Mouse (Mus musculus): ENCODE data around the gene Zap70. TPM values are rescaled to one million over a fixed set of nuclear protein-coding genes. Genes with fewer than 3 reads are reported as not detected.

Zap70 gene
- polyA plus RNA-seq, 1 experiment from 2014 or later = 0.18 TPM

- WGBS = 71% methylated on average over 14 of the region's 14 CpGs
- Histone ChIP-seq H3K27me3 (ENCODE audit: control insufficient read depth, insufficient read depth, low read length) (no peaks in the 10 kb centered on the region), H3K36me3 (ENCODE audit: control insufficient read depth, insufficient read depth, low read length) (peaks cover 43% of the 10 kb centered on the region; the same call in 1 of the 2 replicates), H3K9me3 (ENCODE audit: control insufficient read depth, low read length) (no peaks in the 10 kb centered on the region), H3K4me2 (replicated peaks; ENCODE audit: low read depth, low read length) (no peak overlapping the region), H3K4me3 (ENCODE audit: low read length) (no peak overlapping the region), H3K9ac (ENCODE audit: low read depth, low read length) (no peak overlapping the region), H3K4me1 (ENCODE audit: control insufficient read depth, insufficient read depth, low read length) (no peaks in the 10 kb centered on the region), H3K27ac (ENCODE audit: low read depth, low read length) (no peak overlapping the region)
- no peak for ATAC-seq (ENCODE audit: low FRiP score, low TSS enrichment)
Observed at GRCm38 (mm10) chr1:36830913-36831866, 69.6 kb downstream of the Zap70 start.

Other genes starting within 250 kb of the Zap70 start
- gene Cnnm3, start 249.9 kb upstream of the Zap70 start, polyA plus RNA-seq (2014; fragmentation: Nextera tagmentation; extraction: Ambion mirVana) = 5.7 and 7.5 TPM in 2 replicates
- 10.5 and 14.6 TPM in 2 replicates for gene Ankrd23, start 224.9 kb upstream of the Zap70 start, polyA plus RNA-seq (2014; fragmentation: Nextera tagmentation; extraction: Ambion mirVana)
- 0.26 TPM in 1 of 2 replicates, not detected in the other for gene Gm42417, start 222.4 kb upstream of the Zap70 start, polyA plus RNA-seq (2014; fragmentation: Nextera tagmentation; extraction: Ambion mirVana)
- 22.4 and 22.7 TPM in 2 replicates for gene Ankrd39, start 214.4 kb upstream of the Zap70 start, polyA plus RNA-seq (2014; fragmentation: Nextera tagmentation; extraction: Ambion mirVana)
- 4.8 and 6.0 TPM in 2 replicates for gene Sema4c, start 203.4 kb upstream of the Zap70 start, polyA plus RNA-seq (2014; fragmentation: Nextera tagmentation; extraction: Ambion mirVana)
- 1.2 and 1.3 TPM in 2 replicates for gene Fam178b, start 78.6 kb upstream of the Zap70 start, polyA plus RNA-seq (2014; fragmentation: Nextera tagmentation; extraction: Ambion mirVana)
- 659 and 772 TPM in 2 replicates for gene Cox5b, start 70.3 kb upstream of the Zap70 start, polyA plus RNA-seq (2014; fragmentation: Nextera tagmentation; extraction: Ambion mirVana)
- gene 4933424G06Rik, start 51.6 kb upstream of the Zap70 start, polyA plus RNA-seq (2014; fragmentation: Nextera tagmentation; extraction: Ambion mirVana) = 0.34 TPM in 1 of 2 replicates, not detected in the other
- 59.9 and 93.0 TPM in 2 replicates for gene Actr1b, start 47.4 kb upstream of the Zap70 start, polyA plus RNA-seq (2014; fragmentation: Nextera tagmentation; extraction: Ambion mirVana)
- gene Tmem131, start 181.9 kb downstream of the Zap70 start, polyA plus RNA-seq (2014; fragmentation: Nextera tagmentation; extraction: Ambion mirVana) = 15.8 and 22.1 TPM in 2 replicates

Measured in kidney, embryonic 14.5 days (tissue).